Mouse (Mus musculus) kidney, postnatal 10 days (tissue): ENCODE data around the gene Sfxn1.
A peak's percentile ranks its signal among the peaks of the same experiment; 100 is the strongest.

ENCODE experiments used
- DNase-seq: peaks from one replicate; pipeline ENCODE4 v3.0.0; 2021; ENCODE audit warnings: mixed read lengths

Sfxn1 gene

GRCm38 (mm10) chr13:54143788-54144187, 72.1 kb downstream of the Sfxn1 start:
- no peak for DNase-seq

GRCm38 (mm10) chr13:54144624-54145023, 73.0 kb downstream of the Sfxn1 start:
- DNase-seq, result no peak

- DNase-seq, result peak; percentile 18
Observed at GRCm38 (mm10) chr13:54147328-54147727, 75.7 kb downstream of the Sfxn1 start.

GRCm38 (mm10) chr13:54152421-54152820, 80.8 kb downstream of the Sfxn1 start:
- DNase-seq, result no peak

DNA sequence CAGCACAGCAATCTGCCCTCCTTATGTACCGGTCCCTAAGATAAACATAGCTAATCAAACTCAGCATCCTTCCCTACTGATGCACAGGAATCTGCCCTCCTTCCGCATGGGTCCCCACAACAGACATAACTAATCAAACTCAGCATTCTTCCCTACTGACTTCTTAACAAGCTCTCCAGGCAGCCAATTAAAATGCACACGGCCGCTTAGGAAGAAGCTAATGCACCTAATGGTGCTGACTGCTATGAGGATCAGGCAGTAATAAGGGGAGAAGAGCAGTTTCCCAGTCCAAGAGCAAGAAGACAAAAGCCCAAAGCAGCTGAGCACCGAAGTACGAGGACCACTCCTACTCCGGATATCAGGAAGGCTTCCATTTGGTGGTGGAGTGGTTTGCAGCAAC, 81.2 kb downstream of the Sfxn1 start:
- no peak for DNase-seq

GRCm38 (mm10) chr13:54153672-54154218, 82.1 kb downstream of the Sfxn1 start:
- DNase-seq, result no peak

DNA sequence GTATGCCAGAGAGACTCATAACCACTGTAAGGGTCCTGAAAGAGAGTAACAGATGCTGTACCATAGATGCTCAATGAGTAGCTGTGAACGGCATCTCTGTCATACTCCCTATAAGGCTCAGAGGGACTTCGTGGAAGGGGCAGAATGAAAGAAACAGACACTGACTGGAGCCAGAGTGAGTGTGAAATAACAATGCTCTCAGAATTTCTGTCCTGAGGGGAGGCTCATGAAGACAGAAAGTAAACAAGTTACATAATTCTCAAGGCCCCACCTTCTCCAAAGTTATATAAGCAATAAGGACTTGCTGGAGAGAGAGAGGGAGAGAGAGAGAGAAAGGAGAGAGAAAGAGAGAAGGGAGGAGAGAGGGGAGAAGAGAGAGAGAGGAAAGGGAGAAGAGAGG, 84.2 kb downstream of the Sfxn1 start:
- DNase-seq, result no peak
